Mouse (Mus musculus) myocyte (in vitro differentiated cells): Measurements from ENCODE around the gene Kcnq5.

Experiments used
- E2F4 ChIP-seq: IDR thresholded peaks from one replicate; pipeline ENCODE4 v1.6.1; 2011; ENCODE audit warnings: mild to moderate bottlenecking, control low read depth, moderate library complexity; ENCODE audit not compliant: insufficient read depth
- MYOD1 ChIP-seq, 3 experiments: IDR thresholded peaks; one replicate each; pipeline ENCODE4 v1.6.1; 2011; ENCODE audit warnings: control low read depth in 2 of 3, low read depth in 2 of 3, mild to moderate bottlenecking in 2 of 3, moderate library complexity in 1 of 3; ENCODE audit not compliant: insufficient read length in 2 of 3, control insufficient read depth in 1 of 3
- MYOG ChIP-seq, 3 experiments: IDR thresholded peaks; one replicate each; pipeline ENCODE4 v1.6.1; 2011; ENCODE audit warnings: control low read depth in 2 of 3, low read depth in 2 of 3, mild to moderate bottlenecking in 2 of 3; ENCODE audit not compliant: insufficient read length in 2 of 3, control insufficient read depth in 1 of 3, insufficient read depth in 1 of 3
- POLR2A ChIP-seq: IDR thresholded peaks from one replicate; pipeline ENCODE4 v1.6.1; 2011; ENCODE audit warnings: low read depth, mild to moderate bottlenecking, control low read depth, moderate library complexity; ENCODE audit not compliant: insufficient read length
- REST ChIP-seq: IDR thresholded peaks from one replicate; pipeline ENCODE4 v1.6.1; 2011; ENCODE audit warnings: mild to moderate bottlenecking, control low read depth, moderate library complexity; ENCODE audit not compliant: insufficient read depth, insufficient read length
- TCF12 ChIP-seq: IDR thresholded peaks from one replicate; pipeline ENCODE4 v1.6.1; 2011; ENCODE audit warnings: mild to moderate bottlenecking, control low read depth; ENCODE audit not compliant: poor library complexity, insufficient read depth, severe bottlenecking
- USF1 ChIP-seq: IDR thresholded peaks from one replicate; pipeline ENCODE4 v1.6.1; 2011; ENCODE audit warnings: low read depth, mild to moderate bottlenecking, control low read depth, moderate library complexity

DNA sequence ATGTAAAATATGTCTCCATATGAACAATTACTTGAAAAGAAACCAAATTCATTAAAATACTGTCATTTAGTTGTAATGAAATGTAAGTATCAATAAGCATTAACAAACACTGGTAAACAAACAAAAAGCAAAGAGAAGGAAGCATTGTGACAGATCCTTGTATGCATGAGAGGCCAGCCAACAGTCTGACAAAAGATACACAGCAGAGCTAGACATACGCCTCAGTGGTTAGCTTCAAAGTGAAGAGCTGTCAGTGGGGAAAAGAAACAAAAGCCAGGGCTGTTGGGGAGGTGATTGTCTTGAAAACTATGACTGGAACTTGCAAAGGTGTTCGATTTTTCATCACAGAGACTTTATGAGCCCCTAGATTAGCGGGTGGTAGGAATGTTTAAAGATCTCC, 78.0 kb downstream of the Kcnq5 start:
- no peak for TF ChIP-seq POLR2A
- TF ChIP-seq TCF12: no peak
- no peak for TF ChIP-seq E2F4
- TF ChIP-seq MYOG (IDR thresholded peaks at IDR 0.05; ENCODE audit: control insufficient read depth in 1 of 3, insufficient read depth in 1 of 3, insufficient read length in 2 of 3, low read depth in 2 of 3): no peak
- no peak for TF ChIP-seq USF1
- TF ChIP-seq REST: no peak
- TF ChIP-seq MYOD1 (IDR thresholded peaks at IDR 0.05; ENCODE audit: control insufficient read depth in 1 of 3, insufficient read length in 2 of 3, low read depth in 2 of 3): no peak
